ENCODE assay signal across 8 mouse cellular contexts in the genomic region with DNA sequence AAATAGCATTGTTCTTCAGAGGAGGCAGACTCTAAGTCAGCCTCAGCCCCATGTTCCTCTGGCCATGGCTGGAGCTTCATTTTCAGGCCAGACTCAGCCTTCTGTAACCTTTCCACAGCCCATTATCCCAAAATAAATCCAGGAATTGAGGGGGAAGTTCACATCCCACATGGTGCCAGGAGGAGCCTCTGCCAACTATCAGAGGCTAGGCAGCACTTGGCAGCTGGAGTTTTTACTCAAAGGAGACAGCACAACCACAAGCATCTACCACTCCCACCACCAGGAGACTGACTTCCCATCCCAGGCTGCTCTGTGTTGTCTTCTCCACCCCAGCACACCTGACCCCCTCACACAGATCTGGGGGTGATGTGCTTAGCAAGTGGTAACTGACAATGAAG.
DNase-seq lines count a peak whose midpoint lies in the region; ATAC-seq and TF ChIP-seq lines count a peak whose summit lies in the region.

No protein-coding gene starts in this region.

- no peak for ATAC-seq in heart, embryonic 16.5 days (replicated peaks; ENCODE audit: extremely low read depth, insufficient read depth, low FRiP score)
- ATAC-seq in midbrain, embryonic 12.5 days (ENCODE audit: low FRiP score, low read depth) = no peak
- ATAC-seq in granulocyte monocyte progenitor cell, adult 5-6 weeks (replicated peaks; ENCODE audit: poor library complexity, severe bottlenecking) = no peak

- no peak for DNase-seq in layer of hippocampus, adult 2 months (ENCODE audit: low spot score in 2 of 2)
- DNase-seq in layer of hippocampus, adult 8-10 months (ENCODE audit: low spot score in 2 of 2) = no peak
- no peak for DNase-seq in embryonic facial prominence, embryonic 10.5 days (ENCODE audit: low spot score)
- no peak for DNase-seq in urinary bladder, postnatal 25 days (ENCODE audit: low spot score)
- no peak for DNase-seq in lung, postnatal 25 days (ENCODE audit: low spot score)

- H3K4me2 ChIP-seq in heart, embryonic 16.5 days (ENCODE audit: low read depth, low read length) = no peak overlapping the region
- peak overlapping the region; percentile 42 for H3K4me2 ChIP-seq in midbrain, embryonic 12.5 days (replicated peaks)

- 0 out of 2 replicates have a peak overlapping the region, but pooled peaks have one; percentile 5 for H3K27ac ChIP-seq in layer of hippocampus, adult 2 months
- peak overlapping the region; percentile 93 for H3K27ac ChIP-seq in embryonic facial prominence, embryonic 10.5 days (replicated peaks)
- peak overlapping the region; percentile 10; the same call in 1 of the 2 replicates for H3K27ac ChIP-seq in heart, embryonic 16.5 days (ENCODE audit: low read length)
- H3K27ac ChIP-seq in midbrain, embryonic 12.5 days (replicated peaks) = peak overlapping the region; percentile 87

- H3K9me3 ChIP-seq in embryonic facial prominence, embryonic 10.5 days = no peaks in the 10 kb centered on the region
- H3K9me3 ChIP-seq in heart, embryonic 16.5 days (replicated peaks; ENCODE audit: control insufficient read depth, low read length) = no peaks in the 10 kb centered on the region
- no peaks in the 10 kb centered on the region for H3K9me3 ChIP-seq in midbrain, embryonic 12.5 days

- TF ChIP-seq CTCF in layer of hippocampus, adult 2 months (conservative IDR thresholded peaks at IDR 0.05) = peak; percentile 33

- peaks cover 33% of the 10 kb centered on the region for H3K27me3 ChIP-seq in embryonic facial prominence, embryonic 10.5 days (replicated peaks; ENCODE audit: low read depth, poor library complexity, severe bottlenecking)
- H3K27me3 ChIP-seq in heart, embryonic 16.5 days (ENCODE audit: control insufficient read depth, insufficient read depth, low read length) = peaks cover 4% of the 10 kb centered on the region; the same call in 1 of the 2 replicates
- H3K27me3 ChIP-seq in midbrain, embryonic 12.5 days = peaks cover 42% of the 10 kb centered on the region; the same call in 1 of the 2 replicates

- no peak overlapping the region for H3K4me3 ChIP-seq in layer of hippocampus, adult 2 months
- peak overlapping the region; percentile 45 for H3K4me3 ChIP-seq in embryonic facial prominence, embryonic 10.5 days
- H3K4me3 ChIP-seq in heart, embryonic 16.5 days (ENCODE audit: low read length) = no peak overlapping the region
- no peak overlapping the region for H3K4me3 ChIP-seq in midbrain, embryonic 12.5 days

- no peaks in the 10 kb centered on the region for H3K36me3 ChIP-seq in embryonic facial prominence, embryonic 10.5 days (replicated peaks)
- no peaks in the 10 kb centered on the region for H3K36me3 ChIP-seq in heart, embryonic 16.5 days (ENCODE audit: control insufficient read depth, insufficient read depth)
- H3K36me3 ChIP-seq in midbrain, embryonic 12.5 days = no peaks in the 10 kb centered on the region

- no peak overlapping the region for H3K9ac ChIP-seq in heart, embryonic 16.5 days (ENCODE audit: low read length)
- H3K9ac ChIP-seq in midbrain, embryonic 12.5 days (replicated peaks) = no peak overlapping the region

- H3K4me1 ChIP-seq in embryonic facial prominence, embryonic 10.5 days = peaks cover 64% of the 10 kb centered on the region
- peaks cover 59% of the 10 kb centered on the region for H3K4me1 ChIP-seq in heart, embryonic 16.5 days (ENCODE audit: control insufficient read depth, insufficient read depth, low read length)
- H3K4me1 ChIP-seq in midbrain, embryonic 12.5 days = peaks cover 73% of the 10 kb centered on the region

Comparison
In these comparisons a context has a peak if more than half of its experiments do, and no peak if none do; other contexts are left out.
1. H3K27ac ChIP-seq: peak in every context shown above with its lines; median percentile 93 in embryonic facial prominence, embryonic 10.5 days; 87 in midbrain, embryonic 12.5 days; 10 in heart, embryonic 16.5 days; 5 in layer of hippocampus, adult 2 months.